Mouse (Mus musculus) T-helper 17 cell (primary cell): ENCODE data around the gene Fancg.

Experiments used
- in situ Hi-C, 2 experiments: fragments of 300-600 bp; cut with MboI, MseI; formaldehyde crosslinking; loops; 1 replicate in 1 of 2; 2 replicates in 1 of 2; pipeline ENCODE4 v1.15.1; 2025; ENCODE audit warnings: high pct_unique_total_duplicates in 2 of 2

The Fancg gene

GRCm38 (mm10) chr4:42955200-42955599, 55.1 kb downstream of the Fancg start:
- in situ Hi-C loops: loop anchor here in 1 of 2 experiments (5.0 kb wide), 1 partner anchor 87 kb away; no protein-coding TSS in a partner anchor

GRCm38 (mm10) chr4:42954297-42954696, 56.0 kb downstream of the Fancg start:
- in situ Hi-C loops: no loop called here

DNA sequence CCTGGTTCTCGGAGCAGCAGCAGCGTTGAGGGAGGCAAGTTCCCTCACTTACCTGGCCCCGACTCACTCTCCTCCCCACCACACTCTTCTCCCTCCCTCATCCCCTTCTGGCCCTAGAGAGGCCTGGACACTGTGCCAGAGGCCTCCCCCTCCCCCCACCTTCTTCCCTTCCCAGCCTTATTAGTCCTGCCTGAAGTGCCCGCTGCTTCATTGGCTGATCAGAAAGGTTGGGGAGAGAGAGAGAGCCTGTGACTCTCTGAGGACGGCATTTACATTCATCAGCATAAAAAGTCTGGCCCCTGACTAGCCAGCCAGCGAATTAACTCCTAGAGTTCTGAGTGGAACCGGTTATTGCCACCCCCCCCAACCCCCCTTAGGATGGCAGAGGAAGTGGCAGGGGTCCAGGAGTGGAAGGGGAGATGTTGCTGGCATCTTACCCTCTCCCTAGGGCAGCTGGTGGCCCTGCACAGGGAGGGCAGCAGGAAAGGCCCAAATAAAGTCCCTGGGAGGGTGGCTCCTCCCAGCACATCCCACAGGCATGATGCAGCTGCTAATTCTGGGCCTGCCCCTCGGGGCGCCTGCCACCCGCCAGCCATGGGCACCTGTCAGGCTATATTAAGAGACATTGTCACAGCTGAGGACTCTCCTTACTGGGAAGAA, 56.7 kb downstream of the Fancg start:
- in situ Hi-C loops: no loop called here

DNA sequence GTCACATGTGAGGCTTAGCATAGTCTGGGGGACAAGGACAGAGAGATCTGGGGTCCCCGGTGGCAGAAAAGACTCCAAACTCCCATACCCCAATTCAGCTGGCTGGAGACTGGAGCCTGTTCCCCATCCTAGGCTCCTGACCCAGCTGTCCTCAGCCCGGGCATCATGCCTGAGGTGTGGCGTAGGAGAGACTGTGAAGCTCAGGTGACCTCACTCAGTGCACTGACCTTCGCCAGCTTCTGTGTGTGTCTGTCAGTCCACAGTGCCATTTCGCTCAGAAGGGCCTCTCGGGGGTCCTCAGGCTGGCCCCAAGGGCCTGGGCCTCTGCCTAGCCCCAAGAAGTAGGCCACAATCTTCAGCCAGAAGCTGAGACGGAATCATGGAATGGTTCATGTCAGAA, 57.7 kb downstream of the Fancg start:
- in situ Hi-C loops: no loop called here
